Mouse (Mus musculus) bone marrow macrophage, adult 2 months (primary cell): Measurements from ENCODE around the gene Adgrv1.

Experiments used
- CTCF ChIP-seq: IDR thresholded peaks from 2 replicates; pipeline ENCODE4 v1.5.1; 2012; ENCODE audit warnings: low read depth, mild to moderate bottlenecking, low read length, moderate library complexity
- POLR2A ChIP-seq: IDR thresholded peaks from 2 replicates; pipeline ENCODE4 v1.6.1; 2012; ENCODE audit warnings: mild to moderate bottlenecking, low read depth, low read length, borderline replicate concordance

DNA sequence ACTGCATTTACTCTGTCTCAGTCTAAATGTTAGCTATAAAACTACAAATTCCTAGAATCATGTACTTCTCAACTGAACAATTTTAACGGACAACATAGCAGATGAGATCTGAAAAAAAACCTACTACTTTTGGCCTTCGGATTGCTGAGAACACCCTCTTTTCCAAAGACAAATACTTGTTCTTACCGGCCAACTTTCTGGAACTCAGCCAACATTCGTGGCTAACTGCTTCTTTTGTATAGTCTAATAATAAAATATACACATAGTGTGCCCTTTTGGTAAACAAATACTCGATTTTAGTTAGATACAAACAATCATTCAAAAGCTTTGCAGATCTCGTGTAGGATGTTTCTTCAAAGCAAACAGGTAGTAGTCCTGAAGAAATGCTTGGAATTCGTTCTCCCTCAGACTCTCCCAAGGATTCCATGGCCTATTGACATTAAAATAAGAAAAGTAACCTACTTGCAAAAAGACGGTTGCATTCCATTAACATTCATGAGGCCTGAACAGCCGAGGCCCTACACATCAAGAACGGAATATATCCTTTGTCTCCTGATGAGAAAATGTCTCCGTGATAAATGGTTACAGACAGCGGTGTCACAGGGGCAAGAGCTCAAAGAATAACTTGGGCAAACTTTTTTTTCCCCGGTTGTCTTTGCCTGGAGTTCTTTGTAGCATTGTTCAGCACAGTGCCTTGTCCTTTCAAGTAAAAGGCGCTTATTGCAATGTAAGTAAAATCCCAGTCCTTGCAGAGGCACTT, 23.3 kb upstream of the Adgrv1 start:
- TF ChIP-seq CTCF: no peak
- no peak for TF ChIP-seq POLR2A
